Mouse (Mus musculus): ENCODE data around the gene Plvap. TPM values are rescaled to one million over a fixed set of nuclear protein-coding genes. Genes with fewer than 3 reads are reported as not detected.

The Plvap gene
- 84.8 and 90.0 TPM in 2 replicates for polyA plus RNA-seq (2015; fragmentation: Nextera tagmentation; extraction: Ambion mirVana)

DNA sequence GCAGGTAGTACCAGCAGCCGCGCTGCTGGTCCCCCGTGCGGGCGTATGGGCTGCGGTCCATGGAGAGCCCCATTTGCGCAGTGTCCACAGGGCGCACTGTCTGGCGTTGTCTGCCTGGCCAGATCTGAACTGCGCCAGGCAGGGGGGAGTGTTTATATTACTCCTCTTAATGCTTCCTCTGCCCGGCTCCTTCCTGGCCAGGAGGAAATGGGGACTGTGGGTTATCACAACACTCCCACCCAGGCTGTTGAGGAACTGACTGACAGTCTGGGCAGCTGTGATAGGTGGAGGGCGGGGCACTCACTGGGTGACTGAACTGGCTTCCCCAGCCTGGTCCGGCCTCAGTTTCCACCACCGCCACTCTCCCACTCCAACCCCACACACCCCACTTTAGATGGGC is at the start of gene Plvap:
Gene Plvap (minus strand): TSS at position 109 of the 400 bp plus-strand sequence.
- ATAC-seq (ENCODE audit: insufficient read depth, low FRiP score, low read depth): peak; percentile 33; the same call in 1 of the 2 replicates
- H3K4me2 ChIP-seq: no peak within 1 kb of the TSS; the same call in 1 of the 2 replicates
- 0 out of 2 replicates have a peak, but pooled peaks cover 5% of the 10 kb centered on the region for H3K4me1 ChIP-seq
- 18% methylated on average over 14 of the region's 14 CpGs for WGBS
- H3K4me3 ChIP-seq (replicated peaks): peak within 1 kb of the TSS; percentile 24
- H3K27ac ChIP-seq: no peak within 1 kb of the TSS
- H3K27me3 ChIP-seq (replicated peaks): peaks cover 31% of the 10 kb centered on the region
- no peak within 1 kb of the TSS for H3K9ac ChIP-seq
- no peaks in the 10 kb centered on the region for H3K36me3 ChIP-seq
- H3K9me3 ChIP-seq: no peaks in the 10 kb centered on the region

DNA sequence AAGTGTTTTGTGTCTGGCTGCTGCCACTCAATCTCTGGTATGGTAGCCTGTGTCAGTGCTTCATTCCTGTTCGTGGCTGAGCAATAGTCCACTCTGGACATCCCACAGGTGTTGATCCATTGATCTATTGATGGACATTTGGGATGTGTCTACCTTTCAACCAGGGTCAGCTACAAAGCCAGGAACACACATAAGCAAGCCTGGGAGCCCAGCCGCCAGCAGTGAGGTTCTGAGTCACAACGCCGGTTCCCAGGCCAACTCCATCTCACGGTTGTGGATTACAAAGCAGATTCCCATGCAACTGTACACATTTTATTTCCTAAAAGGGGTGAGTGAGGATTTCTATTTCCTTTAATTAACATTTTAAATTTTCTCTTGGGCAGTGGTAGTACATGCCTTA is 49.2 kb upstream of the Plvap start:
- 83% methylated on average over 5 of the region's 5 CpGs for WGBS
- ATAC-seq (ENCODE audit: insufficient read depth, low FRiP score, low read depth): no peak
- Histone ChIP-seq H3K27ac (no peak overlapping the region), H3K27me3 (replicated peaks) (peaks cover 49% of the 10 kb centered on the region), H3K4me1 (peaks cover 17% of the 10 kb centered on the region; the same call in 1 of the 2 replicates), H3K36me3 (no peaks in the 10 kb centered on the region), H3K4me3 (replicated peaks) (no peak overlapping the region), H3K4me2 (no peak overlapping the region), H3K9ac (no peak overlapping the region), H3K9me3 (no peaks in the 10 kb centered on the region)

DNA sequence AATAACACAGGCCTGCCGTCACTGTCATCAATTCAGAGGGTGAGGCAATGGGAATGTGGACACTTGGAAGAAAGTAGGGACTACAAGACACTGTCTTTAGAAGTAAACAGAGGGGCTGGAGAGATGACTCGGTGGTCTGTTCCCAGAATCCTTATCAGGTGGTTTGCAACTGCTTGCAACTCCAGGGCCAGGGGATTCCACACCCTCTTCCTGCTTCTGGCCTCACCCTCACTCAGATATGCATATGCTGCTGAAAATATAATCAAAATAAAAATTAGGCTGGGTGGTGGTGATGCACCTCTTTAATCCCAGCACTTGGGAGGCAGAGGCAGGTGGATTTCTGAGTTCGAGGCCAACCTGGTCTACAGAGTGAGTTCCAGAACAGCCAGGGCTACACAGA is 48.5 kb upstream of the Plvap start:
- Histone ChIP-seq H3K27me3 (replicated peaks) (peaks cover 49% of the 10 kb centered on the region), H3K9me3 (no peaks in the 10 kb centered on the region), H3K4me1 (peaks cover 17% of the 10 kb centered on the region; the same call in 1 of the 2 replicates), H3K27ac (no peak overlapping the region), H3K4me2 (no peak overlapping the region), H3K9ac (no peak overlapping the region), H3K36me3 (no peaks in the 10 kb centered on the region), H3K4me3 (replicated peaks) (no peak overlapping the region)
- 64% methylated on average over 3 of the region's 3 CpGs for WGBS
- no peak for ATAC-seq (ENCODE audit: insufficient read depth, low FRiP score, low read depth)

DNA sequence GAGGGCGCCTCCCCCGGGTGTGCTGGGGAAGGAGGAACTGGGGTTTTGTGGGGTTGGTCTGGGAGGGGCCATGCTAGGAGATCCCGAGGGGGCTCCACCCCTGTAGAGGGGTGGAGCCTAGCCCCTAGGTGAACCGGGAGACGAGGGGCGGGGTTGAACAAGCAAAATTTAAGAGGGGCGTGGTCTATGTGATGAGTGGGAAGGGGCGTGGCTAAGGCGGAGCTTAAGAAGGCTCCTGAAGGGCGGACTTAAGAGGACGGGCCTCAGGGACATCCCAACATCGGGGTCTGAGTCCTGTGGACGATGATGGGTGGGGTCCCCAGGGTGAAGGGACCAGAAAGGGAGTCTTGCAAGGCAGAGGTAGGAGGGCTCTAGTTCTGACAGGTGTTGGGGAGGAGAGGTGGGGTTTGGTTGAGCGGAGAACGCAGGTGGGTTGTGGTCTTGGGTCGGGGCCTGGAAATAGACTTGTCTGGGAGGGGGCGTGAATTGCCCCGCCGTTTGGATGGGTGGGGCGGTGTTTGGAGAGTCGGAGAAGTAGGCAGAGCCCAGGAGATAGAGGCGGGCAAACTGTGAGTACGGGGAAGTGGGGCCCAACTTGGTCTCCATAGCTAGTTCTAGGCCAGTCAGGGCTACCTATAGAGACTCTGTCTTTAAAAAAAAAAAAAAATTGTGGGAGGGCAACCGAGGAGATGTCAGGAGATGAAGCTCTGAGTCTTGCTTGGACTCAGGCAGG is 47.6 kb upstream of the Plvap start:
- ATAC-seq (ENCODE audit: insufficient read depth, low FRiP score, low read depth): peak; percentile 64
- Histone ChIP-seq H3K9me3 (no peaks in the 10 kb centered on the region), H3K4me1 (peaks cover 17% of the 10 kb centered on the region; the same call in 1 of the 2 replicates), H3K36me3 (no peaks in the 10 kb centered on the region), H3K9ac (no peak overlapping the region), H3K27ac (no peak overlapping the region), H3K4me2 (peak overlapping the region; percentile 91), H3K27me3 (replicated peaks) (peaks cover 49% of the 10 kb centered on the region), H3K4me3 (replicated peaks) (peak overlapping the region; percentile 48)
- 2% methylated on average over 24 of the region's 24 CpGs for WGBS

DNA sequence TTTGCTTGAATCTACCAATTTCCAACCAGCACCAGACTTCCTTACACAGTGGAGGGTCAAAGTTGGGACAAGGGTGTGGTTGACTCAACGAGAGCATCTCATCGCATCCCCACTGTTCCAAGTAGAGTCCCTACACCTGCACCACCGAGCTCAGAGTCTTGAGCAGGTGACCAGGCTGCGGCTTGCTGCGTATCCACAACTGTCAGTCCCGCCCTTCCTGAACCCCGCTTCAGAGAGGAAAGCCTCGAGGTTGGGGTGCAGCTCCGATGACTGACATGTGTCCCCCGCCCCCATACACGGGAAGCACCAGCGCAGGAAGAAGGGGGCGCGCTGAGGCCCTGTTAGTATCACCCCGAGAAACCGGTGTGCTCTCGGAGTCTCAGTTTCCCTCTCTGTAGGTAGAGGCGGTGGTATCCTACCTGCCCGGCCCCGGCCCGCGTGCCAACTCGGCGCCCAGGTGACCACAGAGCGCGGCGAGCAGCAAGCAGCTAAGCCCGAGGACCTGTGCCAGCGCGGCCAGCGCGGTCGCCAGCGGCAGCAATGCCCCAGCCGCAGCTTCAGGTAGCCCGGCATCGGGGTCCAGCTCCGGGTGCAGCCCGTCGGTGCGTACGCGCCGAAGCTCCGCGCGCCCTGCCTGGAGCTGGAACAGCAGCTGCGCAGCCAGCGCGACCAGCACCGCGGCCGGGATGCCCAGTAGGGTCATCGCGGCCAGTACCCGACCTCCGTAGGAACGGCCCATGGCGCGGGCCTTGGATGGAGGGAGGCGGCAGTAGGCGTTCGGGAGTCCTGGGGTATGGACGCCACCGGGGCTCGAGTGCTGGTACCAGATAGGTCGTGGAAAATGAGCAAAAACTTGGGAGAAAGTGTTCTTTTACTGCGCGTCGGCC is 46.8 kb upstream of the Plvap start, which contains the start of gene Tmem221:
Gene Tmem221 (minus strand): TSS at position 801 of the 887 bp plus-strand sequence.
- no peaks in the 10 kb centered on the region for H3K36me3 ChIP-seq
- H3K9me3 ChIP-seq: no peaks in the 10 kb centered on the region
- ATAC-seq (ENCODE audit: insufficient read depth, low FRiP score, low read depth): peak; percentile 32
- WGBS: 3% methylated on average over 70 of the region's 70 CpGs
- peaks cover 49% of the 10 kb centered on the region for H3K27me3 ChIP-seq (replicated peaks)
- H3K4me1 ChIP-seq: peaks cover 17% of the 10 kb centered on the region; the same call in 1 of the 2 replicates
- peak within 1 kb of the TSS; percentile 25; the same call in 1 of the 2 replicates for H3K9ac ChIP-seq
- peak within 1 kb of the TSS; percentile 91 for H3K4me2 ChIP-seq
- no peak within 1 kb of the TSS for H3K27ac ChIP-seq
- peak within 1 kb of the TSS; percentile 48 for H3K4me3 ChIP-seq (replicated peaks)

DNA sequence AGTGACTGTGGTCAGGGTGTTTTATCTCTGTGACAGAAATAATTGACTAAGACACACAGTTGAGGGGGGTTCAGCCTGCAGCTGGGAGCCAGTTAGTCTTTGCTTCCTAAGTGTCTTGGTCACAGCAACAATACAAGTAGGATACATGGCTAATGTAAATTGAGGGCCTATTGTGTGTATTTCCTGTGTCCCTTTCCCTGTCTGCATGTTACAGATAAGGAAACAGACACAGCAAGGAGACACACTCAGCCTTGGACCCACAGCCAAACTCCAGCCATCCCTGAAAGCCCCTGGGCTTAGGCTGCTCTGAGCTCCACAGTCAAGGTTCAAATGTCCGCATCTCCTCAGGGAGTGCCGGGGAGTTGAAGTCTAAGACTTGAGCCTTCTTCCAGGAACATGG is 43.1 kb upstream of the Plvap start:
- Histone ChIP-seq H3K9ac (no peak overlapping the region), H3K36me3 (no peaks in the 10 kb centered on the region), H3K9me3 (no peaks in the 10 kb centered on the region), H3K27ac (no peak overlapping the region), H3K4me3 (replicated peaks) (no peak overlapping the region), H3K4me2 (no peak overlapping the region), H3K27me3 (replicated peaks) (peaks cover 29% of the 10 kb centered on the region), H3K4me1 (peaks cover 9% of the 10 kb centered on the region; the same call in 1 of the 2 replicates)
- 84% methylated on average over 2 of the region's 2 CpGs for WGBS
- ATAC-seq (ENCODE audit: insufficient read depth, low FRiP score, low read depth): no peak

DNA sequence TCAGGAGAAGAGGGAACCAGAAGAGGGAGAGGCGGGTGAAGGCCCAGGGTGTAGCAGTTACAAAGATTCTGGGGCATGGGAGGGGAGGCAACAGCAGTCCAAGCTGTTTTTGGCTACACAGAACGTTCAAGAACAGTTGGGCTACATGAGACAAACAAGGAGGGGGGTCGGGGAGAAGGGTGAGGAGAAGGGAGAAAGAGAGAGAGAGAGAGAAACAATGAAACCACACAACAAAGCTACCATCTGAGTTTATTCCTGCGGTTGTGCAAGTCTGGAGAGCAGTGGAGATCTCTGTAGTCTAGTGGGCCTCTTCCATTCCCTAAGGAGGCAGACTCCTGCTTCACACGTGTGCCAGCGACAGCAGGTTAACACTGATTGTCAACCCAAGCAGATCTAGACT is 42.4 kb upstream of the Plvap start:
- no peak for ATAC-seq (ENCODE audit: insufficient read depth, low FRiP score, low read depth)
- no peaks in the 10 kb centered on the region for H3K9me3 ChIP-seq
- H3K4me1 ChIP-seq: peaks cover 9% of the 10 kb centered on the region; the same call in 1 of the 2 replicates
- no peaks in the 10 kb centered on the region for H3K36me3 ChIP-seq
- H3K4me3 ChIP-seq (replicated peaks): no peak overlapping the region
- peaks cover 23% of the 10 kb centered on the region for H3K27me3 ChIP-seq (replicated peaks)
- no peak overlapping the region for H3K9ac ChIP-seq
- no peak overlapping the region for H3K4me2 ChIP-seq
- H3K27ac ChIP-seq: no peak overlapping the region
- 61% methylated on average over 6 of the region's 6 CpGs for WGBS

DNA sequence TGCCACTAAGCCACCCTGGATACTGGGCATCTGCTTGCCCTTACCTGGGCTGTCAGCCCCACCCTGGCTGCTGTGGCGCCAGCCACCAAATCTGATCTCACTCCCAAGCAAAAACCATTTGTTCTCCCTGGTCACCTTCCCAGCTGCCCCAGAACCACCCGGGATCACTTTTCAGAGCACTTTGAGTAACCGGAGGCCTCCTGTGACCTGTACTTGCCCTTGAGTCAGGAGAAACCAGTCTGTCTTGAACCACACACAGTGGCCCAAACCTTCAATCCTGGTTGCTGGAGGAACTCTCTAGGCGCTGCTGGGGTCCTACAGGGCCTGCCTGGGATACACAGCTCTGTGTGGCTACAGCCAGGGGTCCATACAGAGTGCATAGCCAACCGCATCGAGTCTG is 41.2 kb upstream of the Plvap start:
- Histone ChIP-seq H3K36me3 (peaks cover 6% of the 10 kb centered on the region; the same call in 1 of the 2 replicates), H3K27ac (peak overlapping the region; percentile 64; the same call in 1 of the 2 replicates), H3K4me2 (no peak overlapping the region), H3K9me3 (no peaks in the 10 kb centered on the region), H3K9ac (no peak overlapping the region), H3K4me3 (replicated peaks) (no peak overlapping the region), H3K27me3 (replicated peaks) (peaks cover 12% of the 10 kb centered on the region; the same call in 1 of the 2 replicates), H3K4me1 (no peaks in the 10 kb centered on the region)
- no peak; the same call in 1 of the 2 replicates for ATAC-seq (ENCODE audit: insufficient read depth, low FRiP score, low read depth)
- 34% methylated on average over 6 of the region's 6 CpGs for WGBS

DNA sequence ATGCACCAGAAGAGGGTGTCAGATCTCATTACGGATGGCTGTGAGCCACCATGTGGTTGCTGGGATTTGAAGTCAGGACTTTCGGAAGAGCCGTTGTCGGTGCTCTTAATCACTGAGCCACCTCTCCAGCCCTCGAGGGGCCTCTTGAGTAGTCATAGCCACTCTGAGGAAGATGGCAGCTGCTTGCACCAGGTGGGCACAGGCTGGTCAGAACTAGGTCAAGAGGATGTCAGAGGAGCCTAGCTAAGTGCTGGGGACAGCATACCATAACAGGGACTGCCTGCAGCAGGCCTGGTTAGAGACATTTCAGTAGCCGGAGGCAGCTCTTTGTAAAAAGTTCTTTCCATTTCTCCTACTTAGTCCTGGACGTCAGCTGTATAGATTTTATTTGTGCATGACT is 39.2 kb upstream of the Plvap start:
- no peaks in the 10 kb centered on the region for H3K4me1 ChIP-seq
- H3K27me3 ChIP-seq (replicated peaks): no peaks in the 10 kb centered on the region
- H3K9ac ChIP-seq: no peak overlapping the region
- 54% methylated on average over 7 of the region's 7 CpGs for WGBS
- no peak overlapping the region for H3K27ac ChIP-seq
- no peak for ATAC-seq (ENCODE audit: insufficient read depth, low FRiP score, low read depth)
- H3K4me2 ChIP-seq: no peak overlapping the region
- no peaks in the 10 kb centered on the region for H3K9me3 ChIP-seq
- H3K36me3 ChIP-seq: peaks cover 10% of the 10 kb centered on the region
- no peak overlapping the region for H3K4me3 ChIP-seq (replicated peaks)

DNA sequence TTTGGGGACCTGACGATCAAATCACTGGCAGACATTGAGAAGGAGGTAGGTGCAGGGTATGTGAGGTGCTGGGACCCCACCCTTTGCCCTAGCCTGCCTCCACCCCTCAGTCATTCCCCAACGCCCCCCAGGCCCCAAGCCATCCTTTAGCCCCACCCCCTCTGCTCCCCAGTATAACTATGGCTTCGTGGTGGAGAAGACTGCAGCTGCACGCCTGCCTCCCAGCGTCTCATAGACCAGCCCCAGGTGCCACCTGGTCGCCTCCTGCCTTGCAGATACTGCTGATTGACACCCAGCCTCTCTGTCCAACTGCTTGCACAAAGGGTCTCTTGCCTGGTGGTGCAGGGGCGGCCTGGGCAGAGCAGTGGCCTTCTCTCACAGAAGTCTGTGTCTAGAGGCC is 36.0 kb upstream of the Plvap start:
- no peak overlapping the region for H3K4me2 ChIP-seq
- no peak overlapping the region for H3K27ac ChIP-seq
- 83% methylated on average over 7 of the region's 7 CpGs for WGBS
- no peaks in the 10 kb centered on the region for H3K27me3 ChIP-seq (replicated peaks)
- no peaks in the 10 kb centered on the region for H3K9me3 ChIP-seq
- H3K36me3 ChIP-seq: peaks cover 17% of the 10 kb centered on the region
- ATAC-seq (ENCODE audit: insufficient read depth, low FRiP score, low read depth): no peak
- no peak overlapping the region for H3K4me3 ChIP-seq (replicated peaks)
- H3K9ac ChIP-seq: no peak overlapping the region
- peaks cover 11% of the 10 kb centered on the region for H3K4me1 ChIP-seq

DNA sequence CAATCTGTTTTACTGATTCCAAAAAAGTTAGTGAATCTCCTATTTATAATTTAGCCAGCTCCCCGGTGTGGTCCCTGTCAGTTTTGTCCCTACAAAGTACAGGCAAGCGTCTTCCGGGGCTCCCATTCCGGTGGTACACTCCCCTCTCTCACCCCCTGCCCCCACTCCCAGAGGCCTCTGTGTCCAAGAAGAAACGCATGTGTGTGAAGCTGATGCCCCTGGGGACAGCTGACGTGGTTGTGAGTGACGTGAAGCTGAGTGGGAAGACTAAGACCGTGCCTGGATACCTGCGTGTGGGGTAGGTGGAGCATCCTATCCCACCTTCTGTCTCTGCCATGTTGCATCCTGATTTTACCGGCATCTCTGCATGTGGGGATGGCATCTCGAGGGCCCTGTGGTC is 33.5 kb upstream of the Plvap start:
- peaks cover 11% of the 10 kb centered on the region for H3K4me1 ChIP-seq
- no peaks in the 10 kb centered on the region for H3K9me3 ChIP-seq
- H3K4me3 ChIP-seq (replicated peaks): no peak overlapping the region
- H3K4me2 ChIP-seq: no peak overlapping the region
- no peak overlapping the region for H3K9ac ChIP-seq
- peaks cover 17% of the 10 kb centered on the region for H3K36me3 ChIP-seq
- no peak for ATAC-seq (ENCODE audit: insufficient read depth, low FRiP score, low read depth)
- 91% methylated on average over 11 of the region's 11 CpGs for WGBS
- no peaks in the 10 kb centered on the region for H3K27me3 ChIP-seq (replicated peaks)
- H3K27ac ChIP-seq: no peak overlapping the region
